Mouse (Mus musculus): ENCODE results near the gene Rnf11. TPM values are rescaled to one million over a fixed set of nuclear protein-coding genes. Genes with fewer than 3 reads are reported as not detected.

The Rnf11 gene
- polyA plus RNA-seq, 1 experiment: 32.8 TPM

DNA sequence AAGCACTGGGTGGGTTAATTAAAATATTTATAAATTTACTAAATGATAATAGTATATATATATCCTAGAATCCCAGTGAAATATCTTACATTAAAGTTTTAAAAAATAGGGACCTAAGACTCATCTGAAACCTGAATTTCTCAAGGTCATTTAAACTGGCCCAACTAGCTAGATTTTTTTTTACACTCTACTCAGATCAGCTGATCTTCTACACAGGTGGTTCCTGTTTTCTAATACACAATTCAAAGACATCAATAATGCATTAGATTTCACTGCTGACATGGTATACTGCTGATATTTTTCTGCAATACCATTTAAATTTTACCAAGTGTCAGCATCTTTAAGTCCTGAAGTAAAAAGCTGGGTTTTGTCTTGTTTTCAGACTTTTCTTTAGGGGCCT lies 20.6 kb downstream of the Rnf11 start:
- H3K4me1 ChIP-seq (ENCODE audit: control insufficient read depth, insufficient read depth, low read length): no peaks in the 10 kb centered on the region
- TF ChIP-seq POLR2A (IDR thresholded peaks at IDR 0.05; ENCODE audit: borderline replicate concordance, control insufficient read depth, low read depth, low read length) (no peak), CTCF (IDR thresholded peaks at IDR 0.05; ENCODE audit: control insufficient read depth, insufficient read depth, low read length) (no peak)
- no peak overlapping the region for H3K27ac ChIP-seq (ENCODE audit: control insufficient read depth, insufficient read depth, low read depth, low read length, poor library complexity)
- no peak overlapping the region for H3K4me3 ChIP-seq (replicated peaks; ENCODE audit: control insufficient read depth, low read depth, low read length)

GRCm38 (mm10) chr4:109460421-109461179 lies 23.9 kb downstream of the Rnf11 start:
- Histone ChIP-seq H3K4me3 (replicated peaks; ENCODE audit: control insufficient read depth, low read depth, low read length) (no peak overlapping the region), H3K27ac (ENCODE audit: control insufficient read depth, insufficient read depth, low read depth, low read length, poor library complexity) (no peak overlapping the region), H3K4me1 (ENCODE audit: control insufficient read depth, insufficient read depth, low read length) (no peaks in the 10 kb centered on the region; the same call in 1 of the 2 replicates)
- TF ChIP-seq POLR2A (IDR thresholded peaks at IDR 0.05; ENCODE audit: borderline replicate concordance, control insufficient read depth, low read depth, low read length) (no peak), CTCF (IDR thresholded peaks at IDR 0.05; ENCODE audit: control insufficient read depth, insufficient read depth, low read length) (no peak)
- WGBS: 70% methylated on average over 3 of the region's 3 CpGs

DNA sequence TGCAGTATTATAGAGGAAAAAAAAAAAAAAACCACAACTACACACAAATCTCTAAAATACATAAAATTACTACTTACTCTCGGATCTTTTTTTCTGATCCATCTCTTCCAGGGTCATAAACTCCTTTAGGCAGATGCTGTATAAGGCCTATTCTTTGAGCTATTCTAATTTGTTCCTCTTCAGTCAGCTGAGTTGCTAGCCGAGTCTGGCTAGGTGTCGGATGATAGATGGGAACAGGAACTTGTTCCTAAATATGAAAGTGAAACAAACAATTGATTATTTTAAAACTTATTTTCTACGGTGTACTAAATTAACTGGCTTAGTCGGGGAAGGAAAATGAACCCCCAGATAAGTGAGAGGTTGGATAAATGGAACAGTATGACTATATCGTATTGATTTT lies 27.7 kb downstream of the Rnf11 start:
- 39% methylated on average over 6 of the region's 6 CpGs for WGBS
- no peak for TF ChIP-seq POLR2A (IDR thresholded peaks at IDR 0.05; ENCODE audit: borderline replicate concordance, control insufficient read depth, low read depth, low read length)
- no peak for TF ChIP-seq CTCF (IDR thresholded peaks at IDR 0.05; ENCODE audit: control insufficient read depth, insufficient read depth, low read length)
- H3K4me3 ChIP-seq (replicated peaks; ENCODE audit: control insufficient read depth, low read depth, low read length): no peak overlapping the region
- H3K4me1 ChIP-seq (ENCODE audit: control insufficient read depth, insufficient read depth, low read length): no peaks in the 10 kb centered on the region; the same call in 1 of the 2 replicates
- no peak overlapping the region for H3K27ac ChIP-seq (ENCODE audit: control insufficient read depth, insufficient read depth, low read depth, low read length, poor library complexity)

- TF ChIP-seq CTCF (IDR thresholded peaks at IDR 0.05; ENCODE audit: control insufficient read depth, insufficient read depth, low read length): no peak
- no peak for TF ChIP-seq POLR2A (IDR thresholded peaks at IDR 0.05; ENCODE audit: borderline replicate concordance, control insufficient read depth, low read depth, low read length)
- Histone ChIP-seq H3K4me1 (ENCODE audit: control insufficient read depth, insufficient read depth, low read length) (no peaks in the 10 kb centered on the region), H3K27ac (ENCODE audit: control insufficient read depth, insufficient read depth, low read depth, low read length, poor library complexity) (no peak overlapping the region), H3K4me3 (replicated peaks; ENCODE audit: control insufficient read depth, low read depth, low read length) (no peak overlapping the region)
- 52% methylated on average over 2 of the region's 2 CpGs for WGBS
Measured at GRCm38 (mm10) chr4:109448531-109448930, 36.0 kb downstream of the Rnf11 start.

DNA sequence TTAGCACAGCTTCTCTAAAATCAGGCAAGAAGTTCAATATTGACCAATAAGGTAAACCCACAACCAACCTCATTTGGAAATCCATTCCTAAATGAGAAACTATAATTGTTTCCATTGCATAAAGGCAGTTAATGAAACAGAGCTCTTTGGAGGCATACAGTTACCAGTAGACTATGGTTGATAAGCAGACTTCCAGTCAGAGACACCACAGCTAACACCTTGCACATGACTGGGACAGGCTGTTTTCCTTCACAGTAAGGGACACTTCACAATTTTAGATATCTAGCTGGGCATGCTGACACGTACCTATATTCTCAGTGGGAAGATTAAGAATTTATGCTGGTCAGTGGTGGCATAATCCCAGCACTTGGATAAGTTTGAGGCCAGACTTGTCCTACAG lies 38.6 kb downstream of the Rnf11 start:
- TF ChIP-seq POLR2A (IDR thresholded peaks at IDR 0.05; ENCODE audit: borderline replicate concordance, control insufficient read depth, low read depth, low read length) (no peak), CTCF (IDR thresholded peaks at IDR 0.05; ENCODE audit: control insufficient read depth, insufficient read depth, low read length) (no peak)
- 52% methylated on average over 1 of the region's 1 CpGs for WGBS
- no peak overlapping the region for H3K4me3 ChIP-seq (replicated peaks; ENCODE audit: control insufficient read depth, low read depth, low read length)
- peaks cover 1% of the 10 kb centered on the region; the same call in 1 of the 2 replicates for H3K4me1 ChIP-seq (ENCODE audit: control insufficient read depth, insufficient read depth, low read length)
- no peak overlapping the region for H3K27ac ChIP-seq (ENCODE audit: control insufficient read depth, insufficient read depth, low read depth, low read length, poor library complexity)

GRCm38 (mm10) chr4:109445397-109445796 lies 39.1 kb downstream of the Rnf11 start:
- H3K4me1 ChIP-seq (ENCODE audit: control insufficient read depth, insufficient read depth, low read length): peaks cover 2% of the 10 kb centered on the region; the same call in 1 of the 2 replicates
- no peak overlapping the region for H3K4me3 ChIP-seq (replicated peaks; ENCODE audit: control insufficient read depth, low read depth, low read length)
- WGBS: 22% methylated on average over 2 of the region's 2 CpGs
- peak overlapping the region; percentile 70; the same call in 1 of the 2 replicates for H3K27ac ChIP-seq (ENCODE audit: control insufficient read depth, insufficient read depth, low read depth, low read length, poor library complexity)
- TF ChIP-seq CTCF (IDR thresholded peaks at IDR 0.05; ENCODE audit: control insufficient read depth, insufficient read depth, low read length) (no peak), POLR2A (IDR thresholded peaks at IDR 0.05; ENCODE audit: borderline replicate concordance, control insufficient read depth, low read depth, low read length) (no peak)

- no peak for TF ChIP-seq POLR2A (IDR thresholded peaks at IDR 0.05; ENCODE audit: borderline replicate concordance, control insufficient read depth, low read depth, low read length)
- TF ChIP-seq CTCF (IDR thresholded peaks at IDR 0.05; ENCODE audit: control insufficient read depth, insufficient read depth, low read length): no peak
- Histone ChIP-seq H3K27ac (ENCODE audit: control insufficient read depth, insufficient read depth, low read depth, low read length, poor library complexity) (peak overlapping the region; percentile 70; the same call in 1 of the 2 replicates), H3K4me1 (ENCODE audit: control insufficient read depth, insufficient read depth, low read length) (peaks cover 2% of the 10 kb centered on the region; the same call in 1 of the 2 replicates), H3K4me3 (replicated peaks; ENCODE audit: control insufficient read depth, low read depth, low read length) (no peak overlapping the region)
- 48% methylated on average over 2 of the region's 2 CpGs for WGBS
Measured at GRCm38 (mm10) chr4:109444951-109445350, 39.6 kb downstream of the Rnf11 start.

GRCm38 (mm10) chr4:109444471-109444870 lies 40.1 kb downstream of the Rnf11 start:
- H3K27ac ChIP-seq (ENCODE audit: control insufficient read depth, insufficient read depth, low read depth, low read length, poor library complexity): no peak overlapping the region
- TF ChIP-seq POLR2A (IDR thresholded peaks at IDR 0.05; ENCODE audit: borderline replicate concordance, control insufficient read depth, low read depth, low read length) (no peak), CTCF (IDR thresholded peaks at IDR 0.05; ENCODE audit: control insufficient read depth, insufficient read depth, low read length) (no peak)
- no peak overlapping the region for H3K4me3 ChIP-seq (replicated peaks; ENCODE audit: control insufficient read depth, low read depth, low read length)
- WGBS: 82% methylated on average over 6 of the region's 6 CpGs
- H3K4me1 ChIP-seq (ENCODE audit: control insufficient read depth, insufficient read depth, low read length): peaks cover 2% of the 10 kb centered on the region; the same call in 1 of the 2 replicates
